Mouse (Mus musculus): ENCODE results near the gene Nme1.
"Not testable (repeated sequence)": the region's sequence is repeated elsewhere in the genome, so short reads cannot be mapped to it uniquely, and the experiment has no call there.

Gene Nme1

GRCm38 (mm10) chr11:93965391-93965790 is 2.9 kb downstream of the Nme1 start:
- DNase-seq (ENCODE audit: low spot score) = no peak

GRCm38 (mm10) chr11:93963013-93963412 is 5.3 kb downstream of the Nme1 start:
- DNase-seq (ENCODE audit: low spot score) = no peak

- DNase-seq (ENCODE audit: low spot score) = no peak
Observed at GRCm38 (mm10) chr11:93961482-93961881, 6.8 kb downstream of the Nme1 start.

- DNase-seq (ENCODE audit: low spot score) = no peak
Observed at GRCm38 (mm10) chr11:93957746-93958145, 10.6 kb downstream of the Nme1 start.

- no peak for DNase-seq (ENCODE audit: low spot score)
Observed at GRCm38 (mm10) chr11:93957031-93957555, 11.2 kb downstream of the Nme1 start.

- DNase-seq (ENCODE audit: low spot score) = no peak
Observed at GRCm38 (mm10) chr11:93956159-93956558, 12.2 kb downstream of the Nme1 start, which contains the start of gene Nme2. Gene Nme2, minus strand, starts transcription at chr11:93956259.

GRCm38 (mm10) chr11:93955256-93956150 is 12.8 kb downstream of the Nme1 start:
- peak; percentile 82 for DNase-seq (ENCODE audit: low spot score)

GRCm38 (mm10) chr11:93954738-93955255 is 13.5 kb downstream of the Nme1 start:
- DNase-seq (ENCODE audit: low spot score) = no peak

GRCm38 (mm10) chr11:93952376-93952775 is 15.9 kb downstream of the Nme1 start:
- DNase-seq (ENCODE audit: low spot score) = no peak

- DNase-seq (ENCODE audit: low spot score) = no peak
Observed at GRCm38 (mm10) chr11:93950045-93950444, 18.3 kb downstream of the Nme1 start.

- DNase-seq (ENCODE audit: low spot score) = no peak
Observed at GRCm38 (mm10) chr11:93948887-93949567, 19.3 kb downstream of the Nme1 start.

GRCm38 (mm10) chr11:93944986-93945385 is 23.3 kb downstream of the Nme1 start:
- DNase-seq (ENCODE audit: low spot score) = no peak

- no peak for DNase-seq (ENCODE audit: low spot score)
Observed at GRCm38 (mm10) chr11:93940906-93941305, 27.4 kb downstream of the Nme1 start.

- DNase-seq (ENCODE audit: low spot score) = no peak
Observed at GRCm38 (mm10) chr11:93929106-93929505, 39.2 kb downstream of the Nme1 start.

GRCm38 (mm10) chr11:93915019-93915418 is 53.3 kb downstream of the Nme1 start:
- DNase-seq (ENCODE audit: low spot score) = not testable (repeated sequence)

GRCm38 (mm10) chr11:93911603-93912002 is 56.7 kb downstream of the Nme1 start:
- DNase-seq (ENCODE audit: low spot score) = no peak

GRCm38 (mm10) chr11:93908829-93909228 is 59.5 kb downstream of the Nme1 start:
- no peak for DNase-seq (ENCODE audit: low spot score)

GRCm38 (mm10) chr11:93907839-93908238 is 60.5 kb downstream of the Nme1 start:
- no peak for DNase-seq (ENCODE audit: low spot score)

All from ovary, postnatal 14 days (tissue).